Mouse (Mus musculus) lung, postnatal 10 days (tissue): ENCODE measurements at regions not wholly inside any gene's neighbourhood (a gene's known extent, or its start where the extent isn't known, plus 50 kb on each side); places are given as distances from the start of the nearest gene placed in this dataset.

ENCODE experiments used
- DNase-seq: peaks from one replicate; pipeline ENCODE4 v3.0.0; 2021

GRCm38 (mm10) chrX:23499320-23499719, 134.4 kb upstream of the Klhl13 start:
- DNase-seq: no peak

- DNase-seq: no peak
Observed at GRCm38 (mm10) chrX:23495199-23495598, 130.3 kb upstream of the Klhl13 start.

DNA sequence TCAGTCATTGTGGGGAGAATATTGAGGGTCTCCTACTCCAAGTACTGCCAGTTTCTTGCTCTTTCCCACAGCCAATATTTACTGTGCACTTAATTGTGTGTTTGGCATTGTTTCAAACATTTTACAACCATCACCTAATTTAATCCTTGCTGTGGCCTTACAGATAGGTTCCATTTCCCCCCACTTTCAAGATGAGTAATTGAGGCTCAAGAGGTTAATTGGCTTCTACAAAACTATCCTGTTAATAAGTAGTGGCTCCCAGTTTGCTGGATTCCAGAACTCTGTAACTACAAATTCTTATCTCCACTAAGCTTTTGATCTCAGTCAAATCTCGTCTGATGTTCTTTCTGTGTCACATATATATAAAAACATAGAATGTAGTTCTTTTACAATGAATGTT, 112.0 kb upstream of the Klhl13 start:
- no peak for DNase-seq

GRCm38 (mm10) chrX:23466031-23466430, 101.1 kb upstream of the Klhl13 start:
- peak; percentile 35 for DNase-seq

- DNase-seq: no peak
Observed at GRCm38 (mm10) chrX:23453616-23454015, 88.7 kb upstream of the Klhl13 start.

DNA sequence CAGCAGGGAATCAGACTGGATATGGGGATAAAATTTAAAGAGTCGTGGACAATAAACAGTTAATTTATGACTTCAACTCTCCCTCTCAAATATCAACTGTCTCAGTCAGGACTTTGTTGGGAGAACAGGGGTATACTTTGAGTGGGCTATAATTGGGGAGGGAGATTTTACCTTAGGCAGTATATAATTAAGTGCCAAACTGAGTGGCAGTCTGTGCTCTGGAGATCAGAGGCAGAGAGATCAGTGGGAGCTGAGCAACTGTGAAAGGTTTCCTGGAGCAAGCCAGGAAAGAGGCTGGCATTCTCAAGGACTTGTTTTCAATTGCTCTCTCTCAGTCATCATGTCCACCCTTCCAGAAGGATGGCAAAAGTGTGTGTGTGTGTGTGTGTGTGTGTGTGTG, 57.9 kb upstream of the Klhl13 start:
- no peak for DNase-seq

- no peak for DNase-seq
Observed at GRCm38 (mm10) chrX:23417525-23417924, 52.6 kb upstream of the Klhl13 start.
